Mouse (Mus musculus): Measurements from ENCODE around the gene Ndufaf4.
"Not testable (repeated sequence)": the region's sequence is repeated elsewhere in the genome, so short reads cannot be mapped to it uniquely, and the experiment has no call there.

The Ndufaf4 gene

DNA sequence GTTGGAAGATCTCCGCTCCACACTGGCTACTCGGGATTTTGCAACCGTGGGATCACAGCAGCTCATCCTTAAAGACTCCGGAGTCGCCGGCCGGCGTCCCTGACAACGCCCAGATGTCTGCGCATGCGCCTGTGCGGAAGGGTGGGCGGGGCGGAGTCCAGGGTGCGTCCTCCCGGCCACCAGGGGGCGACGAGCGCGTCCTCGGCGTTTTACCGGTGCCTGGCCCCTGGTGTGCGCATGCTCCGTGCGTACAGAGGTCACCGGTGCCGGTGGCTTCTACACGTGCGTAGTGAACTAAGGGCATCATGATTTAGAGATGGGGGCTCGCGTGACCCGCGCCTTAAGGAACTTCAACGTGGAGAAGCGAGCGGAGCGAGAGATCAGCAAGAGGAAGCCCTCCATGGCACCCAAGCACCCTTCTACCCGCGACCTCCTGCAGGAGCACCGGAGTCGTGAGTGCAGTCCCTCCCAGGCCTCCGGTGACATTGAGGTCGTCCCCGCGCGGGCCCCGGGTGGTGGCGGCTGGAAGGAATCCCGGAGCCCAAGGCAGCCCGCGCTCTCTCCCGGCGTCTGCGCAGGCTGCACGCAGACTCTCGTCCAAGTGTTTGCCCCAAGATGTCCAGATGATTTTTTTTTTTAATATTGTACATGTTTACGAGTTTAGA is at the start of gene Ndufaf4:
Gene Ndufaf4, plus strand, starts transcription at position 233 of the 665 bp plus-strand sequence.
- DNase-seq (ENCODE audit: extremely low spot score): peak; percentile 98

DNA sequence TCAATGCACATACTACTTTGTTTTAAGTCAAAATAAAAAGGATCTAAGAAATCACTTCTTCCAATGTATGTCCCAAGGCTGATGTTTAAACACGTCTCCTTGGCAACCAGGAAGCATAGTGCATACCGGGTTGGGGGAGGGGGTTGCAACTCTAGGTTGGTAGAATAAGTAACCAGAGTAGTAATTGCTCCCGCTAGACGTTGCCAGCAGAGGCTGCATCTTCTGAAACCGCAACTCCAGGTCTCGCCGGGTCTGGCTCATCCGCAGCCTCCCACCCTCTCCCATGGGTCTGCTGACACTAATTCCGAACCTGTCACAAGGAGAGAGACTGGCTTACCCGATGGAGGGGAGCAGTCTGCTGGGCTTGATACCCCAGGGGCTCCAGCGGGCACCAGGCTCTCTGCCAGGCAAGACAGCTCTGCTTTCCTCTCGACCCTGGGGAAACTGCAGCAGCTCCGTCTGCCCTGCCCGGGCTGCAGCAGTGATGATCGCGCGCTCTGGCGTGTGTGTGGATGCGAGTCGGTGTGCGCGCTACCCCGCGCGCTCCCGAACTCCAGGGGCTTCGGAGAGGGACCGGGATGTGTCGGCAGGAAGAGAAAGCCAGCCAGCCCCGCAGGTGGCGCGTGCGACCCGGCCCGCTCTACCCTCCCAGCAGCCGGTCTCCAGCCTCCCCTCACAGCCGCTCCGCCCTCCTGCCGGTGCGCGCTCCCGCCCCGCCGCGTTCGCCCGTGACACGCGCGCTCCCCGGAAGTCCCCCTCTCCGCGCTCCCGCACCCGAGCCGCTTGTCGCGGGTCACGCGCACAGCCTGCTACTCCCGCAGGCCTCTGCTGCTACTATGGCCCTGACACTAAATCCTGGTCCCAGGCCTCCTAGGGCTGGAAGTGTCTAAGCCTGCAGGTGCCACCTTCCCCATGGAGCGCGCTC is 47.2 kb upstream of the Ndufaf4 start, which contains the start of gene Klhl32:
Gene Klhl32, minus strand, starts transcription at position 724 of the 925 bp plus-strand sequence.
- peak; percentile 83 for DNase-seq (ENCODE audit: extremely low spot score)

DNA sequence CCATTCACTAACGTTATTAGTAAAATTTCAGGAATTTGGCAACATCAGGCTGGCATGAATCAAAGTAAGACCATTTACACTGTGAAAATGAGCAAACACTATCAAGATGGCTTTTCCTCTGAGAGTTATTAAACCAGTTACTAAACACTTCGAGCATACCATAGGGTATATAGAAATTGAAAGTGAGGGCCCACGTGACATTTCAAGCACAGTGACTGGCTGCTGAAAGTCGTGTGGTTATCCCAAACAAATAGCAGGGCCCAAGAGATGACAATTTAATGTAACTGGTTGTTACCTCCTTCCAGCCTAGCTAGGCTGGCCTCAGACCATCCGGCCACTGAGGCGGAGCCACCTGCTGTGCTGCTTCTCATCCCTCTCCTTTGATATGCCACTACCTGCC is 32.2 kb upstream of the Ndufaf4 start:
- no peak for DNase-seq (ENCODE audit: extremely low spot score)

DNA sequence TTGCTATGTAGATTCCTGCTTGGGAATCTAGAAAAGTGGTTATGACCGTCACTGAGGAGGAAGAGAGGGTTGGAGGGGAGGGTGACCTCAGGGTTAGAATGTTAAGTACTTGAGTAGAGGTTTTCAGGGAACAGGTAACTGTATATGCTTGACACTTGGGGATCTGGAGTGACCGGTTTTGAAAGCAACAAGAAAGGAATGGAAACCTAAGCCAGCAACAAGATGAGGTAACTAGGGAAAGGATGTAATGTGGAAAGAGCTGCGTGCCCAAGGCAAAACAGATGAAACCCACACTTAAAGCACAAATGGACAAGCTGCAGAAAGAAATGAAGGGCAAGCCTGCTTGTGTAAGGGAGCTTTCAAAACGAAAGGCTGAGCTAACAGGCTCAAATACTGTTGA is 28.7 kb upstream of the Ndufaf4 start:
- peak; percentile 8 for DNase-seq (ENCODE audit: extremely low spot score)

DNA sequence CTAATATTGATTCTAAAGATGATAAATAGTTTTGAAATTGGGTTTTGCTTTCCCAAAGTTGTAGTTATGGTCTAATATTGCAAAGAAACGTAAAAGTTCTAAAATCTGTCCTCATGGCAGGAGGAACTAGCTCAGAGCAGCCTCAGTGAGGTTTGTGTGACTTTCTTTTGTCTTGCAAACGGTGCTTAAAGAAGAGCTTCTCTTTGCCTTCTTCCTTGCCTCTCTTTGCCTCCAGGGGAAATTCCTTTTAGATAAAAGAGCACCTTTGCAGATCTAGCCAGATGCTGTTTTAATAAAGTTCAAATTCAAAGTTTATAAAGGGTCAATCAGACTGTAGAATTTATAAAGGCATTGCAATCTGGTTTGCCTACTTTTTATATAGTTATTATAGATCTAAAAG is 8.5 kb upstream of the Ndufaf4 start:
- DNase-seq (ENCODE audit: extremely low spot score): not testable (repeated sequence)

DNA sequence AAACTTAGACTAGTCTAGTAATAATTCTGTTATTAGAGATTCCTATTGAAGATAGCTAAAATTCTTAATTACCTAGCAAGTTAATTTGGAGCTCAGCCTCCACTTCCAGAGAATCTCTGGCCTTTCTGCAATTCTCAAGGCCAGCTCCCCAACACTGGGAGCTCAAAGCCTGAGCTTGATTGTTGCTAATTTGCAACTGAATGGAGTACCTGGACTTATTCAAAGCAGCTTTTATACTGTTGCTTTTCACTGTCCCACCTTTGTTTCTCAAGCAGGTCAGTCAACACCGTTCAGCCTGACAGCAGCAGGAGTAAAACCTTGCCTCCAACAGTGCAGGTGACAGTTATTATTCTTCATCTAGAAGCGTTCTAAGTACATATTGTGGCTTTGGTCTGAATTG is 5.6 kb upstream of the Ndufaf4 start:
- DNase-seq (ENCODE audit: extremely low spot score): not testable (repeated sequence)

DNA sequence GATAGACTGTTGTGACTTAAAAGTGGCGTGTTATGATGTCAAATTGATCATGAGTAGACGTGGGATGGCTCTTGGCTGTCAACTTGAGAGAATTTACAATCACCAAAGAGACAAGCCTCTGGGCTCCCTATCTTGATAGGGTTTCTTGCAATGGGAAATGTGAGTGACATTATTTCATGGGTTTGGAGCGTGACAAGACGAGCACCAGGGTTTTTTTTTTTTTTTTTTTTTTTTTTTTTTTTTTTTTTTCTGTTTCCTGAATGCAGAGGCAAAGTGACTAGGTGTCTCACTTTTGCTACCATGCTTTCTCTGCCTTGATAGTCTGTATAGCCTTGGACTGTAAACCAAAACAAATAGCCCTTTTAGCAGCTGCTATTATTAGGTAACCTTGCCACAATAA is 3.3 kb upstream of the Ndufaf4 start:
- DNase-seq (ENCODE audit: extremely low spot score): no peak

DNA sequence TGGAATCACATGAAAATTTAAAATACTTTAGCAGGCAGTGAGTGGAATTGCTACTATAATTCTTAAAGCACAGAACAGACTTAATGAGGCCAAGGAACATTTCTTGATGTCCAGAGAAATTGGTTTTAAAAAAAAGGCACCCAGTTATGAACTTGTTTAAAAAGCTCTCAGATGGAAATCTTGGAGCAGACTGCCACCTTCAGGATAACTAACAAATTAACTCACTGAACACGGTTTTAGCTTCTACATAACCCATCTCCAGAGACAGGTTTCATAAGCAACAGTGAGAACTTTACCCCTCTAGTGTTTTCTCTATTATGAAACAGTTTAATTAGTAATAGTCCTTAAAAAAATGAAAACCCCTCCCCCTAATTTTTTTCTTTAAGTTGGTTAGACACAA is 1.1 kb upstream of the Ndufaf4 start:
- peak; percentile 41 for DNase-seq (ENCODE audit: extremely low spot score)

DNA sequence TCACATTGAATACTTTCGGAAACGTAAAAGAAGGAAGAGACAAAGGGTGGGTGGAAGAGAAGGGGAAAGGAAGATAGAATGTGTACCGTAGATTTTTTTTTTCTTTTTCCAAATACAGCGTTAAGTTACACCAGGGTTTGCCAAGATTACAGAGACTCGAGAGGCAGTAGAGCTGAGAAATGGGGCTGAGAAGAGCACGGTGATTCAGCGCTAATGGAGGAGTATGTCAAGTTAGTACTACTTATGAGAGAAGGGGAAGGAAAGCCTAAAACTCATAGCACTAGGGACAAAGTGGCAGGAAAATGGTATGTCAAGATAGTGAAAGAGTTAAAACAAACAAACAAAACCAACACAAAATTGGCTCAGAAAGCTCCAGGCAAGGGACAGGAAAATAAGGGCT is 532 bp upstream of the Ndufaf4 start:
- no peak for DNase-seq (ENCODE audit: extremely low spot score)

DNA sequence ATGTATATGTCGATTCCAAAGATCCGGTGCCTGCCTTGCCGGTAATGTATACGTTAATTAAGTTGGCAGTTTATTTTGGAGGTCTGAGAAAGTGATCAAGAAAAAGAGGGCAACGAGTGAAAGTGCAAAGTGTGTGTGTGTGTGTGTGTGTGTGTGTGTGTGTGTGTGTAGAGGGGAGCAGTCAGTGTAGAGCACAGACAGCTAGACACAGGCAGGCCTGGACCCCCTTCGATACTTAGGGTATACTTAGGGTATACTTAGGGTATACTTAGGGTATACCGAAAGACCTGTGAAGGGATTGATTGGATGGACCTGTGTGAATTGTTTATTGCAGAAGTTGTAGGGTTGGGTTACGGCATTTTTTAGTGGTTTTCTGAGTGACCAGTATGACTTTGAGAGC is 753 bp downstream of the Ndufaf4 start:
- DNase-seq (ENCODE audit: extremely low spot score): peak; percentile 4

DNA sequence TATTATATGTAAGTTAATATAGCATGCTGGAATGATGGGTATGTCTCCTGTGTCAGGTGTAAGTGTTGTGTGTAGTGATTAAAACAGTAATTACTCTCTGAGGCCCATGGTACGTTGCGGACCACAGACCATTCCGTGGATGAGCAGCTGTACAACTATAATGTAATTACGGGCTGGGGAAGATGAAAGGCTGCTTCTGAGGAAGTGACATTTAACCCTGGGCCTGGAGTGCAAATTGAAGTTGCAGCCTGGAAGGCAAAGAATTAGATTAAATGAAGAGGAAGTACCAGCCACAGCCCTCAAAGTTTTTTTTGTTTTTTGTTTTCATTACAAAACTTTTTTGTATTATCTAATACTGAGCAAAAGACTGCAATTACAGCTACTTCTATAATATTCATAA is 1.3 kb downstream of the Ndufaf4 start:
- peak; percentile 8 for DNase-seq (ENCODE audit: extremely low spot score)

DNA sequence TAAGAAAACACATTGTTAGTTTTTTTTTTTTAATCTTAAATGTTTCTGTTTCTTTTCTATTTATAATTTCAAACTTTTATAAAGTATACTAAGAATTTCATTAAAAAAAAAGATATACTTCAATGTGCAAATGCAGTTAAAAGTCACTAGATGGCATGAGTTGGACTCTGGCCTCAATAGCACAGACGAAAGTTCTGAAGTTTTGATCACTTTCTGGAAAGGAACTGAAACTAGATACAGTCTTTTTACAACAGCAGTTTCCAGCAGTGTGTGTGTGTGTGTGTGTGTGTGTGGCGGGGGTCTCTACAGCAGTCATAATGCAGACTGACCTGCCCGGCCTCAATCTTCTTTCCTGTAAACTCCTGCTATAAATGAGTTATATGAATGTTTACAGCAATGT is 9.9 kb downstream of the Ndufaf4 start:
- DNase-seq (ENCODE audit: extremely low spot score): no peak

DNA sequence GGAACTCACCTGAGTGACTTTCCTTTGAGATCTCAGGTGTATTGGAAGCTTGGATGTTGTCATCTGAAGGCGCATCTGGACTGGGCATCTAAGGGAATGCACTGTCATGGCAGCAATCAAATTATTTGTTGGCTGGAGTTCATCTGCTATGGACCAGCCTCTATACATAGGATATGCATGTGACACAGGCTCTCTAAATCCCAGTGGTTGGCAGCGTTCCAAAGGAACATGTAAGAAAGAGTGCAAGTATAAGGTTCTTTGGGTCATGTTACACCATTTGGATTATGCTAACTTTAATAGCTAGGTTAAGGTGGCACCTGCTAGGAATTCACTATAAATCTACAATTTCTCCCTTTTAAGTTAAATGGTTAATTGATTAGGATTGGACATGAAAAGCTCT is 17.7 kb downstream of the Ndufaf4 start:
- no peak for DNase-seq (ENCODE audit: extremely low spot score)

DNA sequence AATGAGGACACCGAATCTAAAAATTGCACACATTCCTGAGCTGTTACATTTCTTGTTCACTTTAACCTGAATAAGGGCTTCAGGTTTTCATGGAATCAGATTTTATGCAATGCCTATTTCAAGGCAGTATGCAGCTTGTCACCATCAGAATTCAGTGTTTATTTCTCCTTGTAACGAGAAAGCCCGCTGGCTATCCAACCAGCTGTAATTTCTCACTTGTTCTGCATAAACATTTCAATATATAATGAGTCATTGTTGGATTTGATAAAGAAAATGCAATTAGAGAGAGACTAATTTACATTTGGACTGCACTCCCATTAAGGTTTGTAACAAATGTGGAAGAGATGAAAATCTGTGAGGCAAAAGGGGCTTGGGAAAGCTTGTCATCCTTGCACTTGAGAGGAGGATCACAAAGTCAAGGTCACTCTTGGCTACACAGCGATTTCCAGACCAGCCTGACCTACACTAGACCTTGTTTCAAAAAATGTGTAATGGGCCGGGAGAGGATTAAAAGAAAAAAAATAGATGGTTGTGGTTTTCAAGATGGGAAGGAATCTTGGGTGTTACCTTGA is 22.2 kb downstream of the Ndufaf4 start:
- no peak for DNase-seq (ENCODE audit: extremely low spot score)

DNA sequence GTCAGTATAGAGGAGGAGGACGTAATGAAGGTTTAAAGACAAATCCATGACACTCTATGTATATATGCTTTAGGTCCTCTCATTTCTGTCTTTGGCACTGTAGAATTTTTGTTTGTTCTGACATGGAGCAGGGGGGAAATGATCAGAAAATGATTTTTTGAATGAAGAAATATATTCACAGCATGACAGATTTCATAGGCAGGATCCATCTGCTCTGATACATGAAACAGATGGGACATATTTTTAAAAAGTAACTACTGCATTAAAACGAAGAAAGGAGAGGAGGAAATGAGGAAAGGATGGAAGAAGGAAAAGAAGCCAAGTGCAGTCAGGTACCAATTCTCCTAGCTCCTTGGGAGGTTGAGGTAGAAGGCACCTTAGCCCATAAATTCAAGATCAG is 26.8 kb downstream of the Ndufaf4 start:
- DNase-seq (ENCODE audit: extremely low spot score): no peak

DNA sequence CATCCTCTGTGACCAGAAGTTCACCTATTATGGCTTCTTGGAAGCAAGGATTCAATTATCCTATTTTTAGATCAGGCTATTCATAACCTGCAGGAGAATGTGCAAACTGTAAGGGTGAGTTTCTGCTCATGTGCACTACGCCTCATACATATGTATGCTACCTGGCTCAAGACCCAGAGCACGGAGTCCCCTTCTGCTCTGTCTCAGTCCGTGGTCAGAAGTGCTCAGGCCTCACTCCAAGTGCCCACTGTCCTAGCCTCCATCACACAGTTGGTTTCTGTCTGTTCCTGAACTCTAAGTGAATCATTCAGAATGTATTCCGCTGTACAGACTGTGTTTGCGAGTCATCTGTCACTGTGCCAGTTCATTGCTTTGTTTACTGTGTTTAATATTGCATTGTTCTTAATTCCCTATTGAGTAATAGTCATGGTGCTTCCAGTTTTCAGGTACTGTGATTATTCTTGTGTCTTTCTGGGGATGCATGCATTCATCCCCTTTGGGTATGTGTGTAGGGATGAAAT is 30.4 kb downstream of the Ndufaf4 start:
- no peak for DNase-seq (ENCODE audit: extremely low spot score)

DNA sequence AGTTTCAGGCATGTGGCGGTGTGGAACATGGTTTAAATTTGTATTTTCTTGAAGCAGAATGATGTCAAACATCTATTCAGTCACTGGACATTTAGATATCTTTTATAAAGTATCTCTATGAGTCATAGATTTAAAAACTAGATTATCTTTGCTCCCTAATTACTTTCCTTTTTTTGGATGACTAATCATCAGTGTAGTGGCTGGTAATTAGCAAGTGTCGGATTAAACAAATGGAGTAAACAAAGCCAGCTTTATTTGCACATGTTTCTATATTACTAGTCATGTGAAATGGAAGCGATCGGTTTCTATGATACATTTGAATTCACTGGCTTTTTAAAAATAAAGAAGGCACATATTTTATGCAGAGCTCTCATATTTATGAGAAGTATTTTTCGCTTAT is 31.0 kb downstream of the Ndufaf4 start:
- no peak for DNase-seq (ENCODE audit: extremely low spot score)

DNA sequence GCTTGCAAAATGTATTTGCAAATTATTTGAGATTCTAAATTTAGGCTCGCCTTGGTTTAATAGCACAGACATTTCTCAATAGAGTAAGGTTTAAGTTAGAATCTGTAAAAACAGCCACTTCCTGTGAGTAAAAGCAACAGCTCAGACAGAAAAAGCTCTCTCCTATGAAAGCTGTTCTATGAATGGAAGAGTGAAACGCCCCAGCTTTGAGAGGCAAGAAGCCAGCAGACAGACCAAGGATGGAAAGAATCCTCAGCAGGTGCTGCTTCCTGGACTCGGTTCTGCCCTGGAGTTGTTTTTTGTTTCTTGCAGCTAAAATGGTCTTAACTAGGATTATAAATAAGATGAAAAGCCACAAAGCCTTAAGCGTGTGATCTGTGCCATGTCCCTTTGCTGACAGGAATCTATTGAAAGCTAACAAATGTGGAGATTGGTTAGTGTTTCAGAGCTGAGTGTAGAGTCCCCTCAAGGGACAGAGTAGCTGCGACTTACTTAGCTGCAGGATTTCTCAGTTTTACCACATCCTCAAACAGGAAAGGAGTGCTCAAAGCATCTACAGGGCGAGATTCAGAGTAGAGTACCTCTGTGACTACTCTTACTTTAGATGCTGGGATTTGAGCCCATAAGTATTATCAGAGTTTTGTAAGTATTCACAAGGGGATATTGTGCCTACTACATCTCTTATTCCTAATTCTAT is 45.0 kb downstream of the Ndufaf4 start:
- no peak for DNase-seq (ENCODE audit: extremely low spot score)
